Mouse (Mus musculus): ENCODE results near the gene Nf2.

The Nf2 gene

DNA sequence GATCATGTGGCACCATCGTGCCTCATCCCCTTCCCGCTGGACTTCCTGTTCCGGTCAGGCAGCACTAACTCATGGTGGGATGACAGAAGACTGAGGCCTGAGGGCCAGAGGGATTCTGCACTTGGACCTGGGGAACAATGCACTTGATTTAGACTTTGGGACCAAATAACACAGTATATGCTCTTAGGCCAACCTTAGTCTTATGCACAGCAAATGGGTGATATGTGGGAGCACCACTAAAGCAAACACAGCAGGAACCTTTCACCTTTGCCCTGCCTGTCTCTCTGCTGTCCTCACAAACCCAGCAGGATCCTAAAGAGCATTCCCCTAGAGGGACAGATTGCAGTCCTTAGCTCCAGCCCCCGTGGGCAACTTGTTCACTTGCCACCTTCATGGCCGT, 108.6 kb downstream of the Nf2 start:
- DNase-seq: no peak

DNA sequence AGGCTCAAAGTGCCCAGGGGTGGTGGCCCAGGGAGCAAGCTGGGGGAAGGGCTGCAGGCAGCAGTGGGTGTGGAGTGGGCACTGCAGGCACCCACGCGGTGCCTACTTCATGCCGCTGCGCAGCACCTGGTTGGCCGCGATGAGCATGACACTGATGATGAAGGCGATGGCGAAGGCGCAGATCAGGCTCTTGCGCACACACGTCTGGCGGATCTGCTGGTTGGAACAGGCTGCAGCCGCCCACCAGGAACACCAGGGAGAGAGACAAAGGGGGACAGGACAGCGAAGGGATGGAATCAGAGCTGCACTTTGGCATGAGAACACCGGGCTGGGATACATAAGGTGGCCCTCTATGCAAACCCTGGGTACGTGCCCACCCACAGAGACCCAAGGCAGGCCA, 110.6 kb downstream of the Nf2 start:
- no peak for DNase-seq

DNA sequence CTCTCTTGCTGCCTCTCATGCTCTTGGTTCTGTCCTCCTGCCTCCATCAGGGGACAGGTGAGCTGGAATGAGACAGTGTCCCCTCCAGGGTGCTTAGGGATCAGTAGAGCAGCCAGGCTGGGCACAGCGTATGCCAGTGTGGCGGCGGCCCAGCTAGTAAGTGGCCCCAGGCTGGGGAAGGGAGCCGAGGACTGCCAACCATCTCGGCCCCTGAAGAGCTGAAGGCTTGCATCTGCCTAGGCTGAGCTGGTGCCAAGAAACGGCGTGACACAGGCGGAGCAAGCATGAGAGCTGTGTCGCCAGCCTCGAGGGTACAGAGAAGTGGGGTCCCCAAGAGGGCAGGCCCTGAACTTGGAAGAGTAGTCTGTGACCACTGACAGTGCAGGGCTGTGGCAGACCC, 111.7 kb downstream of the Nf2 start:
- DNase-seq: no peak

DNA sequence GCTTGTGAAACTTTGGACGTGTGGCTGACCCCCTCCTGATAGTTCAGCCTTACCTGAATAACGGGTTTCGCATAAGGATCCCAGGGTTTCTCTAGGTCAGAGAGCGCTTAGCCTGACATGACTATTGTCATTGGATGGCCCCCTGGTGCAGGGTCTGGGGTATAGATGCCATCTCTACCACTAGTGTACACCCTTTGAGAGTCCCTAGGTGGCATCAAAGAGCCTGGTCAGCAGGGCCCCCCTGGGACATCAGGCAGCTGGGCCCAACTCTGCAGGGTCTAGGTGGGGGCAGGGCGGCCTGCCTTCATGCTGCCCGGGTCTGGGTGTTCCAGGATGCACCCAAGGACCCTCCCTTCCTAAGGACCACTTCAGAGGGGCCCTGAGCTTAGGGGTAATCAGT, 113.0 kb downstream of the Nf2 start:
- DNase-seq: no peak

- peak in 1 of 2 experiments; percentile 26 for DNase-seq
These were observed 115.2 kb downstream of the Nf2 start for GRCm38 (mm10) chr11:4734179-4734578.

GRCm38 (mm10) chr11:4731781-4732180, 117.6 kb downstream of the Nf2 start:
- no peak for DNase-seq

- DNase-seq: no peak
These were observed 118.4 kb downstream of the Nf2 start for GRCm38 (mm10) chr11:4730913-4731312.

DNA sequence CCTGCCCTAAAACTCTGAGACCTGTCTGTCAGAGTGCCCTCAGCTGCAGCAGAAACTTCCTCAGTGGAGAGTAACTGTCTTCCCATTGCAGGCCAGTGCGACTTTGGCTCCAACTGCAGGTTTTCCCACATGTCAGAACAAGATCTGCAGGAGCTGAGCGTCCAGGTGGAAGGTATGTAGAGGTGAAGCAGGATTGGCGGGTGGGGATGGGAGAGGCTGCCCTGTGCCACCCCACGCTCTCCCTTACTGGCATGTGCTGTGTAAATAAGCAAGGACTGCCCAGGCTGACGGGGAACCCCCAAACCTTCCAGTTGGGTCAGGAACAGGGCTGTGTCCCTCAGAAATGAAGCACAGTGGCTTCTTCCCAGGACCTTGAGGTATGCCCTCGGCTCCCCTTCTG, 119.2 kb downstream of the Nf2 start:
- no peak for DNase-seq

DNA sequence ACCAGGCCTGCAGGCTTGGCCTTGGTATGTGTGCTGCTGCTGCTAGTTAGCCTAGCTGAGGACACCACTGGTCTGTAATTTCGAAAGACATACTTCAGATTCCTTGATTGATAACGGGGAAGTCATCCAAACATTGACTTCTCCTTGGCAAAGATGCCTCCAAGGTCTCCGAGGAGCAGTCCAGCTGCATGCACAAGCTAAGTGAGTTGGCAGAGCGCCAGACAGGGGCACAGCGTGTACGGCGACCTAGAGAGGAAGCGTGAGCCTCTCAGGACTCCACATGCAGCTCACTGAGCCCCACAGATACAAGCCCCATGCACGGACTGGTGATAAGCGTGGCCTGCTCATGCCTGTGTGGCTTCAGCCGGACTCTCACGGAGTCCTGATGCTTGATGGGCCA, 119.7 kb downstream of the Nf2 start:
- peak in 1 of 2 experiments; percentile 45 for DNase-seq

GRCm38 (mm10) chr11:4721728-4722127, 127.6 kb downstream of the Nf2 start:
- DNase-seq: no peak

GRCm38 (mm10) chr11:4720900-4721580, 128.3 kb downstream of the Nf2 start:
- no peak for DNase-seq

- no peak for DNase-seq
These were observed 128.9 kb downstream of the Nf2 start for GRCm38 (mm10) chr11:4720393-4720792.

DNA sequence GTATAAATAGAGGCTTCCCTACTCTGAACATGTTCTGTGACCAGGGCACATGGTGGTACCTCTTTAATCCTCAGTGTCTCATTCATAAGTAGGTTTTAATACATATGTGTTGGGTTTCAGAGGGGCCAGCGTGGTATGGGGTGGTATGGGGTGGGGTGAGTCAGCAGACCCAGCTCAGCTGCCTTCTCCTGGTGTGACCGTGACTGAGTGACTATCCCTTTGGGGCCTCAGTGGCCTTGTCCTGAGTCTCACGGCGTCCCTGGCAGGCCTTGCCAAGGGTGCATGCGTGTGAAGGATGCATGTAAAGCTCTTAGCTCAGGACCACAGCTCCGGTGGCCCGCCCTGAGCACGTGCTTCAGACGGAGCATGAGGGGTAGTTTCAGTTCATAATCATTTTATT, 129.4 kb downstream of the Nf2 start:
- no peak for DNase-seq

DNA sequence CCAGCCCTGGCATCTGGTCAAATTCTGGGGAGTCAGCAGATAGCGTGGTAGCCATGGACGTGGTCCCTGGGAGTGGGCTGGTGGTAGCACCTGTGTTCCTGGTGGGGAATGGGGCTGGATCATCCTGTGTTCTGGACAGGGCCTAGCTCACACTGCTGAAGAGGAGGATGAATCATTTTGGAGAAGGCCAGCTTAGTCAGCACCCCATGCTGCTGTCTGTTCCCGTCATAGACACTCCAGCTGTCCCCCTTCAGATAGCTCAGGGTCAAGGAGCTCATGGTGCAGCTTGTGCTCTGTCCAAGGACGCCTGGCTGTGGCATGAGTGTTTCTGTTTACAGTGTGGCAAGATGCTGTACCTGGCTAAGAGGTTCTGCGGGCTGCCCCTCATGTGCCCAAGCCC, 130.8 kb downstream of the Nf2 start:
- DNase-seq: no peak

- no peak for DNase-seq
These were observed 132.7 kb downstream of the Nf2 start for GRCm38 (mm10) chr11:4716530-4717236.
